Mouse (Mus musculus): ENCODE data around the gene Proca1. TPM values are rescaled to one million over a fixed set of nuclear protein-coding genes. Genes with fewer than 3 reads are reported as not detected.
"Not testable (repeated sequence)": the region's sequence is repeated elsewhere in the genome, so short reads cannot be mapped to it uniquely, and the experiment has no call there.

The Proca1 gene
- total RNA-seq, 2 experiments from 2014 or later: 14.8 to 18.1 TPM

GRCm38 (mm10) chr11:78182961-78183844 is 10.0 kb upstream of the Proca1 start, which contains the start of gene Rpl23a:
Rpl23a (minus strand) TSS chr11:78183584.
- DNase-seq: peak; percentile 85

DNA sequence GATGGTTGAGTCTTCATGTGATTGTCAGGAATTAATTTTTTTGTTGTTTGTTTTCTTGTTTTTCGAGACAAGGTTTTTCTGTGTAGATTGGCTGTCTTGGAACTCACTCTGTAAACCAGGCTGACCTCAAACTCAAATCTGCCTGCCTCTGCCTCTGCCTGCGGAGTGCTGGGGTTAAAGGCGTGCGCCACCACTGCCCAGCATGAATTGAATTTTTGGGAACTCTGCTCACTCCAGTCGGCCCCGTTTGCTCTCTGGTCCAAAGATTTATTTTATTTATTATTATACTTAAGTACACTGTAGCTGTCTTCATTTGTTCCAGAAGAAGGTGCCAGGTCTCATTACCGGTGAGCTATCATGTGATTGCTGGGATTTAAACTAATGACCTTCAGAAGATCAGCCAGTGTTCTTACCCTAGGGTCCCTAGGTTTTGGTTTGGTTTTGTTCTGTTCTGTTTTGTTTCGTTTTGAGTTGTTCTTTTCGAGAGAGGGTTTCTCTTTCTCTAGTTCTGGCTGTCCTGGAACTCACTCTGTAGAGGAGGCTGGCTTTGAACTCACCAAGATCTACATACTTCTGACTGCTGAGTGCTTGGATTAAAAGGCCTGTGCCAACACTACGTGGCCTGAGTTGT is 9.2 kb upstream of the Proca1 start:
- DNase-seq: no peak

DNA sequence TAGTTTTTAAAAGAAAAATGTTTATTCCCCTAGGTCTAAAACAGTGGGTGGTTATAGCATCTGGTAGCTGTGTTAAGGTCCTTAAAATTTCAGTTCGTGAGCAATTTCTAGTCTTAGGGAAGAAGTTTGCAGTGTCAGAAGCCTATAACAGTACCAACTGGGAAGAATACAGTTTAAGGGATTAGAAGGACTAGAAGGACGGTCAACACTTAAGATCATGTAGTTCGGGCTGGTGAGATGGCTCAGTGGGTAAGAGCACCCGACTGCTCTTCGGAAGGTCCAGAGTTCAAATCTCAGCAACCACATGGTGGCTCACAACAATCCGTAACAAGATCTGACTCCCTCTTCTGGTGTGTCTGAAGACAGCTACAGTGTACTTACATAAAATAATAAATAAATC is 8.5 kb upstream of the Proca1 start:
- not testable (repeated sequence) for DNase-seq

DNA sequence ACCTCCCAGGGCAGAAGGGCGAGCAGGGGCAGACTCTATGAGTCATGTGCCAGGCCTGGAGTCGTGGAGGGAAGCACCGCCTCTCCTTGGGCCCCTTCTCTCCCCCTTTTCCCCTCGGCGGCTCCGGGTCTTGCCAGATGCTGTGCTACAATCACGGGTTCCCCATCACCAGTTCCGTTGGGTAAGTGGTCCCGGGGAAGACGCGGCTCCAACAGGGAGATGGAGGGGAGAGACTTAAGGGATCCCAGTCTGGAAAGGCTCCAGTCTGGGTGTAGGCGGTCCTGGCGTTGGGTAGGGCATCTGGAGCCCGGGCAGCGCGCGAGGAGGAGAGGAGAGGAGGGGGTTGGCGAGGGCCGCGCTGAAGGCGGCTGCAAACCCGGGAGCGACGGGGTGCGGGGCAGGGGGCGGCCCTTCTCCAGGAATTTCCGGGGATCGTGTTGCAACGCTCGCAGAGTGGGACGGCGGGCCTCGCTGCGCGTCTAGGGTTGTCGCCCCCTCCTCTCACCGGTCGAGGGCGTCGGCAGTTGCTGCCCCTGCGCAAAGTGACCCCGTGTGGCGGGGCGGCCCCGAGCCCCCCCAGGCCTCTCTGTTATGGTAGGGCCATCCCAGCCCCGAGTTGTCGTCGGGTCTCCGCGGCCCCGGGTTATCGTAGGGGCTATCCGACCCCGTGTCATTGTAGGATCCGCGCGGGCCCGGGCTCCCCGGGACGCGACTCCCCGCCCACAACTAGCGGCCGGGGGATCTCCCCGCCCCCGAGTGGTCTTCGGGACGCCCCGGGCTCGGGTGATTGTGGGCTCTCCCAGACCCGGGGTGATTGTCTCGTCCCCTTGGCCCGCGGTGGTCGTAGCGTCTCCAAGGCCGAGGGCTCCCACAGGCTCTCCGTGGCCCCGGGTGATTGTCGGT is 4.6 kb upstream of the Proca1 start, which contains the start of gene Rab34:
Gene Rab34, plus strand, starts transcription at position 100 of the 903 bp plus-strand sequence.
- DNase-seq: peak; percentile 89

- DNase-seq: peak; percentile 83
Measured at GRCm38 (mm10) chr11:78189234-78190040, 3.8 kb upstream of the Proca1 start.

- no peak for DNase-seq
Measured at GRCm38 (mm10) chr11:78190041-78190440, 3.2 kb upstream of the Proca1 start.

DNA sequence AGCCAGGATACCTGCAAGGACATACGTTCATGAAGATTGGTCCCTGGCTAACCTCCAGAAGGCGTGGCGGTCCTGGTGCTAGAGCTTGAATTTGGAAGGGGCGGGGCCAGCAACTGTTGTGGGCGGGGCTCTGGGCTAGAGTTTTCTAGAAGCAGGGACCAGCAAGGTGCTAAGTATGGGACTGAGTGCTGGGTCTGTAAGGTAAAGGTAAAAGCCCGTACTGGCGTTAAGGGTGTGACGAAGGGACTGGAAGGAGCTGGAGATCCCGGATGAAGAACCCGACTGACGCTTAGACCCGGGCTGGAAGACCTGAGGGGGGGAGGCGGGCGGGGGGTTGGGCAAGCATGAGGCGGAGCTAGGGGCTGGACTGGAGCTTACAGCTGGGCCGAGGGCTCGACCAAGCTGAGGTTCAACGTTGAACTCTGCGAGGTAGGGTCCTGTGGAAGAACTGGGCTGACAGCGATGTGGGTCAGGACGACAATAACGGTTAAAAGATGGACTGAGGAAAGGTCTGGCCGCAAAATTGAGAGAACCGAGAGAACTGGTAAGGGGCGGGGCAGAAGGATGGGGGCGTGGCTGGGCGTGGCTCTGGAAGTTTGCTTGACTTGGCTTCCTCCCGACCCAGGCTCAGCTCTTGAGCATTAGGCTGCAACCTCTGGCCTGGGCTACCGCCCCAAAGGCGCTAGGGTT is 1.4 kb downstream of the Proca1 start:
- peak; percentile 90 for DNase-seq

GRCm38 (mm10) chr11:78195101-78195863 is 2.1 kb downstream of the Proca1 start:
- DNase-seq: no peak

GRCm38 (mm10) chr11:78202372-78202771 is 9.2 kb downstream of the Proca1 start:
- no peak for DNase-seq

DNA sequence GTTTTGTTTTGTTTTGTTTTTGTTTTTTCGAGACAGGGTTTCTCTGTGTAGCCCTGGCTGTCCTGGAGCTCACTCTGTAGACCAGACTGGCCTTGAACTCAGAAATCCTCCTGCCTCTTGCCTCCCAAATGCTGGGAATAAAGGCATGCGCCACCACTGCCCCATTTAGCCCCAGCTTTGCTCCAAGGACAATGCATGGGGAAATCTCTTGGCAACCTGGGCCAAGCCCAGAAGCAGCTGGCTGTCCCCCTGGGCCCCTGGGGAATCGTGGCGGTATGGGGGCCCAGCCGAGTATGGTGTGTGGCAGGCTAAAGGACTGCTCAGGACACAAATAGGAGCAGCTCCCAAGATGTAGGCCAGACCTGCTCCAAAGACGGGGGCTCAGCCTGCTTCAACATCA is 11.1 kb downstream of the Proca1 start:
- DNase-seq: peak; percentile 50

- no peak for DNase-seq
Measured at GRCm38 (mm10) chr11:78205361-78206206, 12.4 kb downstream of the Proca1 start.

- no peak for DNase-seq
Measured at GRCm38 (mm10) chr11:78207190-78207589, 14.0 kb downstream of the Proca1 start.

- peak; percentile 48 for DNase-seq
Measured at GRCm38 (mm10) chr11:78209886-78210285, 16.7 kb downstream of the Proca1 start.

DNA sequence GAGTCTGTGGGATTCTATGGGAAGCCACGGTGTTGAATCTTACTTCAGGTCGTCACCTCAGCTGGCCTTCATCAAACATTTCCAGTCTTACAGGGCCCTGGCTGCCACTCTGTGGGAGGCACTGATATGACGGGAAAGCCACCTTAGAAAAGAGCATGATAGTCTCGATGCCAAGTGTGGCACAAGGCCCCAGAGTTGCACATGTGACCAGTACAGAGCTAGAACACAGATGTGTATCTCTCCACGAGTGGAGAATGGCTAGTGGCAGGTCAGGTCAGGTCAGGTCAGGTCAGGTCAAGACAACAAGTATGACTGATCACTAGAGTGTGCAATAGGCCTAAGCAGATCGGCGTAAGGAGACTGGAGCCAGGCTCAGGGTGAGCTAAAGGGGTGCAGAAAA is 17.4 kb downstream of the Proca1 start:
- no peak for DNase-seq

DNA sequence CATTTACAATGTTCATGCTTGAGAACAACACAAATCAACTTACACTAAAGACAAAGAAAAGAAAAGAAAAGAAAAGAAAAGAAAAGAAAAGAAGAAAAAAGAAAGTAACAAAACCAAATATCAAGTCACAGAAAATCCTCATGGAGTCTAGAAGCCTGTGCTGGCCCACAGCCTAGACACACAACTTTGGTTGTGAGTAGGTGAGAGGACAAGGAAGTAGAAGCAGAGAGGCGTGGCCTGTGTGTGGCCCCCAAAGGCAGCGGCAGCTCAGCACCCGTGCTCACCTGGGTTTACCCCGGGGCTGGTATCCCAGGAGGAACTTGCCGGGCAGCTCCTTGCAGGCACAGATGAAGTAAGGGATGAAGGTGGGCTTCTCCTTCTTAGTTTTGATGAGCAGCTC is 18.3 kb downstream of the Proca1 start:
- no peak for DNase-seq

- DNase-seq: no peak
Measured at GRCm38 (mm10) chr11:78213086-78213817, 20.1 kb downstream of the Proca1 start.

DNA sequence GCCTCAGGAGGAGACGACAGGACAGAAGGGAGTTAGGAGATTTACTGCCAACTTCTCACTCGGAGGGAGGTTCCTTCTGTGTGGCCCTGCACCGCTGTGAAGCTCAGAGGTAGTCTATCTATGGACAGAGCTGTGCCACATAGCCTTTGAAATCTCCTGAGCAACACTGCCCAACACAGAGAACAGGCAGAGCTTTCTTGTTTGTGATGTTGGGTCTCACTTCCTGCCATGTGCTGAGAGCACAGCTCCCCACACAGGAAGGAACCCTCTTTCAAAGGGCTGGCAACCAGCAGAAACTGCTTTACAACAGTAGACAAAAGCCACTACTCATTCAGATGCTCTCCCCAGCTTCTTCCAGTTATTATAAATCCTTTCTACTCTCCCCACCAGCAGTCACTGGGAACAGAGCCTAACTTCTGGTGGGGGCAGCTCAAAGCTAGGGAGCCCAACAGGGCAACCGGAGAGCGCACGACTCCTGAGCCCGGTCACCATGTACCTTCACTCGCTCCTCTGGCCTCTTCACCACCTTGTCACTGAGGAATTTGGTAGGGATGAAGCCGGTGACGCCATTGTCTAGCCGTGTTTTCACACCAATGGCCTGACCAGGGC is 22.6 kb downstream of the Proca1 start:
- no peak for DNase-seq

- DNase-seq: no peak
Measured at GRCm38 (mm10) chr11:78223586-78223985, 30.4 kb downstream of the Proca1 start.

Data from adrenal gland, postnatal 10 days (tissue).